Mouse (Mus musculus) stomach, postnatal 0 days (tissue): Measurements from ENCODE around the gene Rhbdd1.

ENCODE experiments used
- CTCF ChIP-seq: IDR thresholded peaks from 2 replicates; pipeline ENCODE4 v1.5.1; 2016; ENCODE audit warnings: antibody characterized with exemption, low read depth, mild to moderate bottlenecking, moderate library complexity
- EP300 ChIP-seq: optimal IDR thresholded peaks from 2 replicates; pipeline ENCODE3; 2016; ENCODE audit warnings: antibody characterized with exemption

DNA sequence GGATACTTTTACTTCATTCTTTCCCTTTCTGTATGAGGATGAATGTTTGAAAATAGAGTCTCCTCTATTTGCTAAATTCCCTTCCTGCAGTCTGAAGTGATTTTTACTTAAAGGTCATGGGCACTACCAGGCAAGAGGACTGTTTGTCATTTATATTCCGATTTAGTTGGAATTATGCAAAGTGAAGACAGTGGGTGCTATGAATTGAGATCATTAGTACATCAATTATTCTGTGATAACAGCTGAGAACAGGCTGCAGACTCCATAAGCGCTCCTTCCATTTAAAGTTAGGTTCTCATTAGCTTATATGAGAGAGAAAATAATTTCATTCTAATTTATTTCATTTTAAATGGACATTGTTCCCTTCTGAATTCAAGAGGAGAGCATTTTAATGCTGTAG is 37.5 kb downstream of the Rhbdd1 start:
- TF ChIP-seq EP300: no peak
- TF ChIP-seq CTCF: no peak
